8 mouse cellular contexts compared by ENCODE assay signal in genomic region chr11:69665961-69666664, GRCm38 (mm10). TPM values are rescaled to one million over a fixed set of nuclear protein-coding genes. Genes with fewer than 3 reads are reported as not detected.
DNase-seq lines count a peak whose midpoint lies in the region; ATAC-seq and TF ChIP-seq lines count a peak whose summit lies in the region.

Cd68 (minus strand) TSS chr11:69666153.

- no peak within 1 kb of the TSS for H3K4me2 ChIP-seq in intestine, postnatal 0 days (replicated peaks; ENCODE audit: low read depth)
- 0 out of 2 replicates have a peak within 1 kb of the TSS, but pooled peaks have one; percentile 13 for H3K4me2 ChIP-seq in liver, embryonic 13.5 days

- peak within 1 kb of the TSS; percentile 96 for H3K27ac ChIP-seq in bone marrow macrophage, adult 2 months (ENCODE audit: insufficient read depth, low read depth, low read length)
- H3K27ac ChIP-seq in intestine, postnatal 0 days (ENCODE audit: low read depth, low read length), result peak within 1 kb of the TSS; percentile 41
- peak within 1 kb of the TSS; percentile 96 for H3K27ac ChIP-seq in liver, embryonic 13.5 days
- no peak within 1 kb of the TSS for H3K27ac ChIP-seq in olfactory bulb, adult 2 months (ENCODE audit: insufficient read depth, low read depth, low read length)

- peak within 1 kb of the TSS; percentile 90 for H3K4me3 ChIP-seq in bone marrow macrophage, adult 2 months (ENCODE audit: insufficient read depth, low read length)
- H3K4me3 ChIP-seq in intestine, postnatal 0 days (ENCODE audit: low read depth, low read length), result no peak within 1 kb of the TSS
- 0 out of 2 replicates have a peak within 1 kb of the TSS, but pooled peaks have one; percentile 0 for H3K4me3 ChIP-seq in liver, embryonic 13.5 days (replicated peaks)
- no peak within 1 kb of the TSS for H3K4me3 ChIP-seq in olfactory bulb, adult 2 months (ENCODE audit: insufficient read depth, low read depth, low read length)

- no peaks in the 10 kb centered on the region for H3K27me3 ChIP-seq in intestine, postnatal 0 days (replicated peaks; ENCODE audit: control insufficient read depth, insufficient read depth, low read length)
- no peaks in the 10 kb centered on the region for H3K27me3 ChIP-seq in liver, embryonic 13.5 days

- 21% methylated on average over 7 of the region's 7 CpGs for WGBS in intestine, postnatal 0 days
- 25% methylated on average over 7 of the region's 7 CpGs for WGBS in liver, embryonic 13.5 days (ENCODE audit: insufficient replicate concordance)
- WGBS in olfactory bulb, adult 2 months, result 29% methylated on average over 7 of the region's 7 CpGs

- ATAC-seq in intestine, postnatal 0 days, result peak; percentile 12
- no peak for ATAC-seq in liver, embryonic 13.5 days (ENCODE audit: low read depth)

- no peak for DNase-seq in urinary bladder, adult 2 months (ENCODE audit: low spot score)
- DNase-seq in urinary bladder, postnatal 10 days (ENCODE audit: low spot score), result no peak
- DNase-seq in frontal cortex, postnatal 14 days (ENCODE audit: low spot score in 2 of 2), result peak; percentile 55 to 69
- peak; percentile 50 for DNase-seq in liver, embryonic 13.5 days
- DNase-seq in cerebellum, adult 8-10 months, result no peak

- H3K36me3 ChIP-seq in intestine, postnatal 0 days (ENCODE audit: control insufficient read depth, insufficient read depth), result peaks cover 62% of the 10 kb centered on the region
- H3K36me3 ChIP-seq in liver, embryonic 13.5 days, result peaks cover 76% of the 10 kb centered on the region

- no peak for TF ChIP-seq POLR2A in bone marrow macrophage, adult 2 months (IDR thresholded peaks at IDR 0.05; ENCODE audit: borderline replicate concordance, low read depth, low read length)
- no peak for TF ChIP-seq POLR2A in olfactory bulb, adult 2 months (IDR thresholded peaks at IDR 0.05; ENCODE audit: insufficient read depth, low read depth, low read length)

- TF ChIP-seq CTCF in bone marrow macrophage, adult 2 months (IDR thresholded peaks at IDR 0.05; ENCODE audit: low read depth, low read length), result no peak
- no peak for TF ChIP-seq CTCF in intestine, postnatal 0 days (IDR thresholded peaks at IDR 0.05; ENCODE audit: low read depth)
- no peak for TF ChIP-seq CTCF in olfactory bulb, adult 2 months (IDR thresholded peaks at IDR 0.05; ENCODE audit: insufficient read depth, low read depth, low read length)

- no peaks in the 10 kb centered on the region for H3K9me3 ChIP-seq in intestine, postnatal 0 days (ENCODE audit: control insufficient read depth)
- no peaks in the 10 kb centered on the region for H3K9me3 ChIP-seq in liver, embryonic 13.5 days (replicated peaks)

- H3K9ac ChIP-seq in intestine, postnatal 0 days (ENCODE audit: low read depth, low read length), result no peak within 1 kb of the TSS
- H3K9ac ChIP-seq in liver, embryonic 13.5 days, result no peak within 1 kb of the TSS

- peaks cover 20% of the 10 kb centered on the region for H3K4me1 ChIP-seq in bone marrow macrophage, adult 2 months (ENCODE audit: control insufficient read depth, insufficient read depth, low read length)
- H3K4me1 ChIP-seq in intestine, postnatal 0 days (replicated peaks; ENCODE audit: control insufficient read depth, insufficient read depth, low read length), result 0 out of 2 replicates have a peak, but pooled peaks cover 8% of the 10 kb centered on the region
- peaks cover 76% of the 10 kb centered on the region for H3K4me1 ChIP-seq in liver, embryonic 13.5 days (replicated peaks)
- peaks cover 4% of the 10 kb centered on the region for H3K4me1 ChIP-seq in olfactory bulb, adult 2 months (ENCODE audit: control insufficient read depth, insufficient read depth, low read length)

RNA-seq across cellular contexts. Expression of gene Cd68, which starts in this region (rescaled TPM):
- polyA plus RNA-seq in urinary bladder, adult 2 months (2012; rRNA removed), result 20.5 and 24.9 TPM in 2 replicates
- 1,401 and 1,598 TPM in 2 replicates for polyA plus RNA-seq in bone marrow macrophage, adult 2 months (2012; ENCODE audit: insufficient read depth, insufficient read length, missing spikeins)
- polyA plus RNA-seq in intestine, postnatal 0 days (2015; fragmentation: Nextera tagmentation; extraction: Ambion mirVana), result 20.9 and 21.0 TPM in 2 replicates
- 17.3 and 17.4 TPM in 2 replicates for polyA plus RNA-seq in liver, embryonic 13.5 days (2015; fragmentation: Nextera tagmentation; extraction: Ambion mirVana)
- not detected in 2 replicates for polyA plus RNA-seq in olfactory bulb, adult 2 months (2012; ENCODE audit: insufficient read depth, insufficient read length, low replicate concordance, missing spikeins)

Comparison
In these comparisons a context has a peak if more than half of its experiments do, and no peak if none do; other contexts are left out.
1. RNA of gene Cd68 (polyA plus RNA-seq): 1,401 to 1,598 TPM in bone marrow macrophage, adult 2 months; not detected in olfactory bulb, adult 2 months, 20.9 to 21.0 TPM in intestine, postnatal 0 days, 20.5 to 24.9 TPM in urinary bladder, adult 2 months and 17.3 to 17.4 TPM in liver, embryonic 13.5 days; every median in the first group is over 10 times any median in the second.
2. DNase-seq: peak in frontal cortex, postnatal 14 days (2 of 2) and liver, embryonic 13.5 days (single experiment); none in urinary bladder, adult 2 months (single experiment), urinary bladder, postnatal 10 days (single experiment) and cerebellum, adult 8-10 months (single experiment).
3. H3K4me3 ChIP-seq: peak in bone marrow macrophage, adult 2 months (single experiment) and liver, embryonic 13.5 days (single experiment); none in intestine, postnatal 0 days (single experiment) and olfactory bulb, adult 2 months (single experiment).